Mouse (Mus musculus): ENCODE data around the gene Kel. TPM values are rescaled to one million over a fixed set of nuclear protein-coding genes. Genes with fewer than 3 reads are reported as not detected.
A peak's percentile ranks its signal among the peaks of the same experiment; 100 is the strongest.

Gene Kel
- polyA plus RNA-seq, 1 experiment from 2014 or later, result 66.7 TPM

DNA sequence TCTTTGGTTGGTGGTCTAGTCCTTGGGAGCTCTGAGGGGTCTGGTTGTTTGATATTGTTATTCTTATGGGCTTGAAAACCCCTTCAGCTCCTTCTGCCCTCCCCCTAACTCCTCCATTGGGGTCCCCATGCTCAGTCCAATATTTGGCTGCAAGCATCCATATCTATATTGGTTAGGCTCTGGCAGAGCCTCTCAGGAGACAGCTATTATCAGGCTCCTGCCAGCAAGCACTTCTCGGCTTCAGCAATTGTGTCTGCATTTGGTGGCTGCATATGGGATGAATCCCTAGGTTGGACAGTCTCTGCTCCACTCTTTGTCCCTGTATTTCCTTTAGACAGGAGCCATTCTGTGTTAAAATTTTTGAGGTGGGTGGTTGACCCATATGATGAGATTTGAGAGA is 6.1 kb upstream of the Kel start:
- 35% methylated on average over 1 of the region's 1 CpGs for WGBS (ENCODE audit: insufficient replicate concordance)
- H3K9ac ChIP-seq (replicated peaks), result no peak overlapping the region
- peaks cover 14% of the 10 kb centered on the region for H3K4me1 ChIP-seq (ENCODE audit: insufficient read depth)
- no peaks in the 10 kb centered on the region for H3K9me3 ChIP-seq (ENCODE audit: low read length)
- H3K4me2 ChIP-seq (ENCODE audit: low read depth, low read length), result no peak overlapping the region
- no peak overlapping the region for H3K4me3 ChIP-seq (ENCODE audit: low read depth, low read length)
- H3K27ac ChIP-seq (ENCODE audit: low read depth), result no peak overlapping the region
- ATAC-seq, result no peak
- H3K27me3 ChIP-seq (ENCODE audit: insufficient read depth, low read length), result no peaks in the 10 kb centered on the region
- no peaks in the 10 kb centered on the region for H3K36me3 ChIP-seq (replicated peaks; ENCODE audit: insufficient read depth, low read length)
- TF ChIP-seq EP300 (IDR thresholded peaks at IDR 0.05; ENCODE audit: low read depth), result no peak
- no peak for TF ChIP-seq CTCF (IDR thresholded peaks at IDR 0.05; ENCODE audit: low read depth)
- DNase-seq, result no peak

DNA sequence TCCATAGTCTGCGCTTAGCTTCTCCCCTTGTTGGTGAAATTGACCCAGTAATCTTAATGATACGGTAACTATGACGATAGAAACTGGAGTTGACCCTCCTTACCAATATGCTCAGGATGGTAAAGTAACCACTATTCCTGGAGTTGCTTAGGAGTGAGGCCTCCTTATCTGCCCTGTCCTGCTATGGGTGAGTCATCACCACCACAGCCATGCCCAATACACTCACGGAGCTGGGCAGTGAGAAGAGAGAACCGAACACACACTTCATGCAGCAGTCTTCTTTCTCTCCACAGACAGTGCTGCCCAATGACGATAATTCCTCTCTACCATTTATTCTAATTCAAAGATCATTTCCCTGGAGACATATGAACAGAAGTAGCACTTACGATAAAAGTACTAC is 2.1 kb upstream of the Kel start:
- no peak overlapping the region for H3K4me3 ChIP-seq (ENCODE audit: low read depth, low read length)

DNA sequence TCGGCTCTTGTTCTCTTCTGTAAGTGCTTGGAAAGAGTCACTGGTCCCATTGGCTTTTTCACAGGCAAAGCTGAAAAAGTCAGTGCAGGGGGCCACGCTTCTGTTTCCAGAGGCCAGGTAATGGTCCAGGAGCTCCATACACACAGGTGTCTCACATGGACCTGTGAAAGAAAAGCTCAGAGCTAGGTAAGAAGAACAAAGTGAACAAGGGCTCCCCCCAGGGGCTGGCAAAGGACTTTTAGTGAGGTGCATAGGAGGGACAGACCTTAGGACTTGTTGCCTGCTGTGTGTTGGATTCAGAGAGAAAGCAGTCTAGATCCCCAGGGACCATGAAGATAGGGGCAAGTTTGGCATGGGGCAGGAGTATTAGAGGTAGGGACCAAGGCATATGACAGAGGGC is 1.2 kb downstream of the Kel start:
- Histone ChIP-seq H3K4me1 (ENCODE audit: insufficient read depth) (peaks cover 12% of the 10 kb centered on the region; the same call in 1 of the 2 replicates), H3K4me2 (ENCODE audit: low read depth, low read length) (peak overlapping the region; percentile 70), H3K9me3 (ENCODE audit: low read length) (no peaks in the 10 kb centered on the region), H3K9ac (replicated peaks) (peak overlapping the region; percentile 77), H3K4me3 (ENCODE audit: low read depth, low read length) (peak overlapping the region; percentile 64), H3K36me3 (replicated peaks; ENCODE audit: insufficient read depth, low read length) (peaks cover 27% of the 10 kb centered on the region), H3K27ac (ENCODE audit: low read depth) (peak overlapping the region; percentile 90), H3K27me3 (ENCODE audit: insufficient read depth, low read length) (no peaks in the 10 kb centered on the region)
- DNase-seq (peak; percentile 68), ATAC-seq (peak; percentile 28)
- WGBS (ENCODE audit: insufficient replicate concordance), result 47% methylated on average over 2 of the region's 2 CpGs
- TF ChIP-seq EP300 (IDR thresholded peaks at IDR 0.05; ENCODE audit: low read depth) (no peak), CTCF (IDR thresholded peaks at IDR 0.05; ENCODE audit: low read depth) (peak; percentile 67)

More for the DNA sequence above, 2.1 kb upstream of the Kel start:
- TF ChIP-seq EP300 (IDR thresholded peaks at IDR 0.05; ENCODE audit: low read depth) (peak; percentile 69; the same call in 1 of the 2 replicates), CTCF (IDR thresholded peaks at IDR 0.05; ENCODE audit: low read depth) (no peak)
- peak overlapping the region; percentile 90 for H3K27ac ChIP-seq (ENCODE audit: low read depth)
- WGBS (ENCODE audit: insufficient replicate concordance), result 54% methylated on average over 7 of the region's 7 CpGs
- H3K9ac ChIP-seq (replicated peaks), result peak overlapping the region; percentile 26
- H3K4me2 ChIP-seq (ENCODE audit: low read depth, low read length), result peak overlapping the region; percentile 46
- peaks cover 19% of the 10 kb centered on the region for H3K4me1 ChIP-seq (ENCODE audit: insufficient read depth)
- H3K27me3 ChIP-seq (ENCODE audit: insufficient read depth, low read length), result no peaks in the 10 kb centered on the region
- H3K9me3 ChIP-seq (ENCODE audit: low read length), result no peaks in the 10 kb centered on the region
- DNase-seq (peak; percentile 39), ATAC-seq (peak; percentile 84)
- H3K36me3 ChIP-seq (replicated peaks; ENCODE audit: insufficient read depth, low read length), result peaks cover 11% of the 10 kb centered on the region

DNA sequence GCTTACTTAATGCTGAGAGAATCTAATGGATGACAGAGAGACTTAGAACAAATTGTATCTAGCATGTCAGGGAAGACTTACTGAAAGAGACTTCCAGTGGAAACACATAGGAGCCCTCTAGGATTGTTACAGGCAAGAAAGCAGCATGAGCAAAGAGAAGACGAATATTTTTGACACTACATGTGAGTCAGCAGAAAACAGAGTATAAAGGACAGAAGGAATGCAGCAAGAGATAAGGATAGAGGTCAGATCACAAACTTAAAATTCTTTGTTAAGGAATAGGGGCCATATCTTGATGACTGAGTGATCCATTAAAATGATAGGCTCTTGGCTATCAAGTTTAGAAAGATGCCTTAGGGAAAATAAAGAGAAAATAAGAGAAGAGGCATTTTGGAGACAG is 2.9 kb downstream of the Kel start:
- Histone ChIP-seq H3K4me2 (ENCODE audit: low read depth, low read length) (peak overlapping the region; percentile 70), H3K4me1 (ENCODE audit: insufficient read depth) (peaks cover 12% of the 10 kb centered on the region; the same call in 1 of the 2 replicates), H3K36me3 (replicated peaks; ENCODE audit: insufficient read depth, low read length) (peaks cover 32% of the 10 kb centered on the region), H3K9me3 (ENCODE audit: low read length) (no peaks in the 10 kb centered on the region), H3K27ac (ENCODE audit: low read depth) (no peak overlapping the region), H3K9ac (replicated peaks) (peak overlapping the region; percentile 77), H3K27me3 (ENCODE audit: insufficient read depth, low read length) (no peaks in the 10 kb centered on the region), H3K4me3 (ENCODE audit: low read depth, low read length) (peak overlapping the region; percentile 64)
- no peak for TF ChIP-seq CTCF (IDR thresholded peaks at IDR 0.05; ENCODE audit: low read depth)
- TF ChIP-seq EP300 (IDR thresholded peaks at IDR 0.05; ENCODE audit: low read depth), result no peak
- 32% methylated on average over 1 of the region's 1 CpGs for WGBS (ENCODE audit: insufficient replicate concordance)
- DNase-seq (no peak), ATAC-seq (no peak)

DNA sequence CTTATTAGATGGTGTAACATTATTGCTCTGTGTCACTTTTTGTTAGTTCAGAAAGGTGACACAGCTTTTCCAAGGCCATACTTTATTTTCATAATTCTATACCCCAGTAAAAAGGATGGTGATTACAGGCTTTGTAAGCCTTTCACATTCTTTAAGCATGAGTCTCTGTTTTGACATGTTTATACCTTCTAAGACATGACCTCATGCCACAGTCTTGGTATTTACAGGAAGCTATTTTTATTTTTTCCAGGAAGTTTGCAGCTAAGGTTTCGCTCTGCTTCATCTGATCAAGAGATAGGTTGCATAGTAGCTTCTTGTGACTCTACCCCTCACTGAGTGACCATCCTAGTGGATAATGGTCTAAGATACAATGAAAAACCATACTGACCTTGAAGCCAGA is 9.7 kb downstream of the Kel start:
- Histone ChIP-seq H3K27me3 (ENCODE audit: insufficient read depth, low read length) (no peaks in the 10 kb centered on the region), H3K4me1 (ENCODE audit: insufficient read depth) (no peaks in the 10 kb centered on the region), H3K4me2 (ENCODE audit: low read depth, low read length) (no peak overlapping the region), H3K9ac (replicated peaks) (no peak overlapping the region), H3K36me3 (replicated peaks; ENCODE audit: insufficient read depth, low read length) (peaks cover 48% of the 10 kb centered on the region), H3K27ac (ENCODE audit: low read depth) (no peak overlapping the region), H3K9me3 (ENCODE audit: low read length) (no peaks in the 10 kb centered on the region), H3K4me3 (ENCODE audit: low read depth, low read length) (no peak overlapping the region)
- TF ChIP-seq EP300 (IDR thresholded peaks at IDR 0.05; ENCODE audit: low read depth), result no peak
- no peak for TF ChIP-seq CTCF (IDR thresholded peaks at IDR 0.05; ENCODE audit: low read depth)
- no peak for ATAC-seq
- whole genome bisulfite sequencing (ENCODE audit: insufficient replicate concordance), result 84% methylated on average over 1 of the region's 1 CpGs
- no peak for DNase-seq

DNA sequence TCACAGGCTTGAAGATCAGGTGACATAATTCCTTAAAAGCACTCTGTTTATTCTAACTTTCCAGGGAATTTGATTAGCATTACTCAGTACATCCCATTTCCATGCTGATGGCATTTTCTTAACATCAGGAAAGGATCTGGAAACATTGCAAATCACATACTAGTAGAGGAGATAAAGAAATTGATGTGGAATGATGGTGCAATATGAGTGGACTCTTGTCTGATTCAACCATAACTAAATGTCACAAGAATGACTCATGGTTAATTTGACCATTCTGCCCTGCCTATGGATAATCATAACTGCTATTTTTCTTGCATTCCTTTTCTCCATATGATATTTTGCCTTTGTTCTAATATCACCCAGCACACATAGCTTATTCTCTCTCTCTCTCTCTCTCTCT is 11.9 kb downstream of the Kel start:
- Histone ChIP-seq H3K9ac (replicated peaks) (no peak overlapping the region), H3K4me1 (ENCODE audit: insufficient read depth) (no peaks in the 10 kb centered on the region), H3K36me3 (replicated peaks; ENCODE audit: insufficient read depth, low read length) (peaks cover 52% of the 10 kb centered on the region), H3K4me2 (ENCODE audit: low read depth, low read length) (no peak overlapping the region), H3K27me3 (ENCODE audit: insufficient read depth, low read length) (no peaks in the 10 kb centered on the region), H3K9me3 (ENCODE audit: low read length) (no peaks in the 10 kb centered on the region), H3K4me3 (ENCODE audit: low read depth, low read length) (no peak overlapping the region), H3K27ac (ENCODE audit: low read depth) (no peak overlapping the region)
- DNase-seq (no peak), ATAC-seq (no peak)
- TF ChIP-seq EP300 (IDR thresholded peaks at IDR 0.05; ENCODE audit: low read depth) (no peak), CTCF (IDR thresholded peaks at IDR 0.05; ENCODE audit: low read depth) (no peak)

DNA sequence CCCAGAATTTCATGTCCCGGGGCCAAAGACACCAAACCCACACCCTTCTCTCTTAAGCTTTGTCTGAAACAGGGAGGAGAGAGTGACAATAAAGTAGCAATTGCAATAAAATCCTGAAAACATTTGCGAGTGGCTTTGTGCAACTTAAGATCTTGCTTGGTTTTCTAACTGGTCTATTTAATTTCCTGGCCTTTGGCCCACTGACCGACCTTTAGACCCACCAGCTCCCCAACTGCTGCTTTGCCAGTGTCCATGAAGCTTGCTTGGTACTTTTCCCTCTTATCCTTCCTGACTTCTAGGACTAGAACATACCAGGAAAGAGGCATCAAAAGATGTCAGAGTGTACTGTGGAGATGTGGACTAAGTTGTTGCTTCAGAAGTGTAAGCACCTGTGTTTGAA is 18.5 kb downstream of the Kel start:
- Histone ChIP-seq H3K4me1 (ENCODE audit: insufficient read depth) (no peaks in the 10 kb centered on the region), H3K27ac (ENCODE audit: low read depth) (no peak overlapping the region), H3K27me3 (ENCODE audit: insufficient read depth, low read length) (no peaks in the 10 kb centered on the region), H3K9me3 (ENCODE audit: low read length) (no peaks in the 10 kb centered on the region), H3K36me3 (replicated peaks; ENCODE audit: insufficient read depth, low read length) (peaks cover 31% of the 10 kb centered on the region), H3K4me2 (ENCODE audit: low read depth, low read length) (no peak overlapping the region), H3K9ac (replicated peaks) (no peak overlapping the region), H3K4me3 (ENCODE audit: low read depth, low read length) (no peak overlapping the region)
- DNase-seq, result no peak
- no peak for ATAC-seq
- 83% methylated on average over 3 of the region's 3 CpGs for WGBS (ENCODE audit: insufficient replicate concordance)
- TF ChIP-seq CTCF (IDR thresholded peaks at IDR 0.05; ENCODE audit: low read depth), result no peak
- TF ChIP-seq EP300 (IDR thresholded peaks at IDR 0.05; ENCODE audit: low read depth), result no peak

Data from liver, postnatal 0 days (tissue).